Mouse (Mus musculus) heart, embryonic 14.5 days (tissue): ENCODE data around the gene Med29. TPM values are rescaled to one million over a fixed set of nuclear protein-coding genes. Genes with fewer than 3 reads are reported as not detected.

Source experiments
- ATAC-seq: fragments of 200-750 bp; cut with Nextera tagmentation; 2 replicates; pipeline ENCODE4 v1.8.0; 2017; ENCODE audit warnings: low read depth, moderate TSS enrichment; ENCODE audit not compliant: insufficient number of reproducible peaks, insufficient read depth, low FRiP score
- H3K27ac ChIP-seq, 2 experiments: fragments of 200-500 bp in 1 of 2; fragments of 300-500 bp in 1 of 2; sonication (generic) in 1 of 2; replicated peaks in 1 of 2; 2 replicates each; pipeline ENCODE4 v1.5.1; 2012 to 2014; ENCODE audit warnings: low read depth in 2 of 2, low read length in 2 of 2, control low read depth in 1 of 2, mild to moderate bottlenecking in 1 of 2, mixed read lengths in 1 of 2; ENCODE audit not compliant: control insufficient read depth in 1 of 2, insufficient read depth in 1 of 2
- H3K27me3 ChIP-seq: fragments of 300-500 bp; sonication (generic); 2 replicates; pipeline ENCODE4 v1.6.1; 2014; ENCODE audit warnings: mild to moderate bottlenecking, low read length, control low read depth; ENCODE audit not compliant: control insufficient read depth, insufficient read depth
- H3K36me3 ChIP-seq: fragments of 300-500 bp; sonication (generic); 2 replicates; pipeline ENCODE4 v1.6.1; 2014; ENCODE audit warnings: mild to moderate bottlenecking, control low read depth, low read length, mixed read lengths; ENCODE audit not compliant: control insufficient read depth, insufficient read depth
- H3K4me1 ChIP-seq, 2 experiments: fragments of 200-500 bp in 1 of 2; fragments of 300-500 bp in 1 of 2; sonication (generic) in 1 of 2; 2 replicates each; pipeline ENCODE4 v1.6.1; 2012 to 2014; ENCODE audit warnings: low read length in 2 of 2, control low read depth in 1 of 2, mixed read lengths in 1 of 2; ENCODE audit not compliant: control insufficient read depth in 2 of 2, insufficient read depth in 2 of 2
- H3K4me2 ChIP-seq: fragments of 300-500 bp; sonication (generic); 2 replicates; pipeline ENCODE4 v1.6.1; 2014; ENCODE audit warnings: mild to moderate bottlenecking, low read length
- H3K4me3 ChIP-seq, 2 experiments: fragments of 200-500 bp in 1 of 2; fragments of 300-500 bp in 1 of 2; sonication (generic) in 1 of 2; 2 replicates each; pipeline ENCODE4 v1.5.1; 2012 to 2014; ENCODE audit warnings: low read length in 2 of 2, mild to moderate bottlenecking in 2 of 2, control low read depth in 1 of 2, low read depth in 1 of 2, moderate library complexity in 1 of 2; ENCODE audit not compliant: control insufficient read depth in 1 of 2, insufficient read depth in 1 of 2
- H3K9ac ChIP-seq: fragments of 300-500 bp; sonication (generic); 2 replicates; pipeline ENCODE4 v1.6.1; 2014; ENCODE audit warnings: mild to moderate bottlenecking, low read length
- H3K9me3 ChIP-seq: fragments of 300-500 bp; sonication (generic); 2 replicates; pipeline ENCODE4 v1.6.1; 2016; ENCODE audit warnings: low read length, control low read depth; ENCODE audit not compliant: control insufficient read depth
- WGBS: fragments of 180-500 bp; shearing (Covaris S2); extraction: QIAGEN DNeasy Blood & Tissue Kit; methylation state at CpG from one replicate; pipeline ENCODE4 v1.1.7; 2014; 5-methylcytosine and 5-hydroxymethylcytosine counted together
- polyA plus RNA-seq: library from polyadenylated mRNA; unstranded; fragments of >200 nt; fragmentation: Nextera tagmentation; extraction: Ambion mirVana; gene quantifications from 2 replicates; pipeline ENCODE4 v1.2.1, GENCODE M21; 2014

The Med29 gene
- polyA plus RNA-seq: 50.9 and 57.7 TPM in 2 replicates

- Histone ChIP-seq H3K4me2 (peak within 1 kb of the TSS; percentile 82), H3K4me3 (peak within 1 kb of the TSS; percentile 69 to 73), H3K36me3 (peaks cover 63% of the 10 kb centered on the region), H3K4me1 (peaks cover 3 to 11% of the 10 kb centered on the region in 2 experiments; a peak in 3 of 4 replicates), H3K9me3 (no peaks in the 10 kb centered on the region), H3K27ac (peak within 1 kb of the TSS; percentile 46 to 67), H3K27me3 (no peaks in the 10 kb centered on the region), H3K9ac (peak within 1 kb of the TSS; percentile 88)
- WGBS: under 1% methylated on average over 57 of the region's 58 CpGs
- ATAC-seq: peak; percentile 95
Measured at GRCm38 (mm10) chr7:28392429-28393271, at the start of gene Med29, which contains the start of gene Paf1. Gene Med29 (minus strand): TSS chr7:28392708. Gene Paf1 (plus strand): TSS chr7:28392951.

GRCm38 (mm10) chr7:28441776-28442485 is 49.4 kb upstream of the Med29 start:
- Histone ChIP-seq H3K27ac (peak overlapping the region; percentile 30 to 39; a peak in 2 of 4 replicates), H3K9ac (no peak overlapping the region), H3K4me2 (no peak overlapping the region), H3K27me3 (peaks cover 3% of the 10 kb centered on the region; the same call in 1 of the 2 replicates), H3K9me3 (no peaks in the 10 kb centered on the region), H3K4me3 (no peak overlapping the region), H3K4me1 (0 out of 4 replicates have a peak, but pooled peaks cover 0 to 2% of the 10 kb centered on the region in 2 experiments), H3K36me3 (no peaks in the 10 kb centered on the region)
- 81% methylated on average over 13 of the region's 14 CpGs for WGBS
- ATAC-seq: no peak

- H3K4me1 ChIP-seq: 0 out of 4 replicates have a peak, but pooled peaks cover 0 to 2% of the 10 kb centered on the region in 2 experiments
- no peak overlapping the region for H3K4me2 ChIP-seq
- no peak for ATAC-seq
- H3K9me3 ChIP-seq: no peaks in the 10 kb centered on the region
- 45% methylated on average over 2 of the region's 2 CpGs for WGBS
- no peaks in the 10 kb centered on the region for H3K36me3 ChIP-seq
- H3K9ac ChIP-seq: no peak overlapping the region
- H3K4me3 ChIP-seq: no peak overlapping the region
- H3K27ac ChIP-seq: peak overlapping the region in 1 of 2 experiments; percentile 44; a peak in 1 of 4 replicates
- peaks cover 3% of the 10 kb centered on the region; the same call in 1 of the 2 replicates for H3K27me3 ChIP-seq
Measured at GRCm38 (mm10) chr7:28440739-28441138, 48.2 kb upstream of the Med29 start.

GRCm38 (mm10) chr7:28438771-28439170 is 46.3 kb upstream of the Med29 start:
- H3K4me1 ChIP-seq: peaks cover 2 to 18% of the 10 kb centered on the region in 2 experiments; a peak in 2 of 4 replicates
- no peak overlapping the region for H3K4me2 ChIP-seq
- H3K9ac ChIP-seq: no peak overlapping the region
- no peaks in the 10 kb centered on the region for H3K36me3 ChIP-seq
- H3K4me3 ChIP-seq: no peak overlapping the region
- no peaks in the 10 kb centered on the region for H3K9me3 ChIP-seq
- H3K27ac ChIP-seq: no peak overlapping the region
- ATAC-seq: no peak
- WGBS: 78% methylated on average over 2 of the region's 2 CpGs
- H3K27me3 ChIP-seq: no peaks in the 10 kb centered on the region

GRCm38 (mm10) chr7:28437964-28438363 is 45.5 kb upstream of the Med29 start:
- Histone ChIP-seq H3K4me2 (no peak overlapping the region), H3K36me3 (peaks cover 5% of the 10 kb centered on the region; the same call in 1 of the 2 replicates)

GRCm38 (mm10) chr7:28436932-28437570 is 44.5 kb upstream of the Med29 start, which contains the start of gene Gmfg:
Gene Gmfg (plus strand): TSS chr7:28437447.
- peak within 1 kb of the TSS; percentile 73 to 97 for H3K4me3 ChIP-seq
- H3K36me3 ChIP-seq: peaks cover 14% of the 10 kb centered on the region; the same call in 1 of the 2 replicates
- 4% methylated on average over 16 of the region's 16 CpGs for WGBS

More at GRCm38 (mm10) chr7:28437964-28438363, 45.5 kb upstream of the Med29 start:
- no peak overlapping the region for H3K4me3 ChIP-seq
- H3K9me3 ChIP-seq: no peaks in the 10 kb centered on the region
- H3K27me3 ChIP-seq: no peaks in the 10 kb centered on the region
- H3K9ac ChIP-seq: no peak overlapping the region
- H3K27ac ChIP-seq: no peak overlapping the region
- H3K4me1 ChIP-seq: peaks cover 2 to 26% of the 10 kb centered on the region in 2 experiments; a peak in 2 of 4 replicates
- ATAC-seq: no peak

More at GRCm38 (mm10) chr7:28436932-28437570, 44.5 kb upstream of the Med29 start, which contains the start of gene Gmfg:
- Histone ChIP-seq H3K27me3 (no peaks in the 10 kb centered on the region), H3K4me2 (peak within 1 kb of the TSS; percentile 83), H3K4me1 (peaks cover 2 to 35% of the 10 kb centered on the region in 2 experiments; a peak in 2 of 4 replicates), H3K9ac (peak within 1 kb of the TSS; percentile 76), H3K9me3 (no peaks in the 10 kb centered on the region), H3K27ac (peak within 1 kb of the TSS; percentile 65)
- ATAC-seq: peak; percentile 4
